Mouse (Mus musculus): ENCODE results near the gene Cd38. TPM values are rescaled to one million over a fixed set of nuclear protein-coding genes. Genes with fewer than 3 reads are reported as not detected.

Cd38 gene
- polyA plus RNA-seq, 1 experiment from 2014 or later: 14.4 TPM

DNA sequence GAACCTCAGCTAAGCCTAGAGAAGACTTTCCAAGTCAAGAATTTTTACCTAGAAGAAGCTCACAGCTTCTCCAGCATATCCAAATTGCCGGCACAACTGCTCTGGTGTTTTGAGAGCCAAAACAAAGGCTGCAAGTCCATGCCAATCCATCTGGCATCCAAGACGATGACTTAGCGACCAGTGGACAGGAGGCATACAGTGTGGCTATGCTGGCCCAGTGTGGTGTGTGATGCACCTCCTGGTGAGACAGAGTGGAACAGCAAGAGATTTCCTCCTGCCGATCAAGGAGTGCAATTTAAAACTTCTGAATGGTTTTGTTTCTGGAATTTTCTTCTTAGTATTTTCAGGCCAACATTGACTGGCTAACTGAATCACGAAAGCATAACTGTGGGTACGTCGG lies 31.8 kb upstream of the Cd38 start:
- H3K36me3 ChIP-seq (ENCODE audit: control insufficient read depth, insufficient read depth, low read length): no peaks in the 10 kb centered on the region
- no peak for ATAC-seq (replicated peaks; ENCODE audit: low FRiP score, low TSS enrichment, low read depth)
- no peak for DNase-seq (ENCODE audit: low spot score)
- H3K27me3 ChIP-seq (replicated peaks; ENCODE audit: control insufficient read depth, insufficient read depth, low read length): no peaks in the 10 kb centered on the region
- no peaks in the 10 kb centered on the region for H3K9me3 ChIP-seq (ENCODE audit: control insufficient read depth, low read length)
- no peak overlapping the region for H3K9ac ChIP-seq (ENCODE audit: low read length)
- H3K4me2 ChIP-seq (ENCODE audit: low read length): no peak overlapping the region
- 94% methylated on average over 7 of the region's 7 CpGs for WGBS
- peaks cover 3% of the 10 kb centered on the region; the same call in 1 of the 2 replicates for H3K4me1 ChIP-seq (replicated peaks; ENCODE audit: control insufficient read depth, insufficient read depth, low read length)
- H3K4me3 ChIP-seq (ENCODE audit: low read depth, low read length): no peak overlapping the region
- H3K27ac ChIP-seq (ENCODE audit: low read depth): no peak overlapping the region

DNA sequence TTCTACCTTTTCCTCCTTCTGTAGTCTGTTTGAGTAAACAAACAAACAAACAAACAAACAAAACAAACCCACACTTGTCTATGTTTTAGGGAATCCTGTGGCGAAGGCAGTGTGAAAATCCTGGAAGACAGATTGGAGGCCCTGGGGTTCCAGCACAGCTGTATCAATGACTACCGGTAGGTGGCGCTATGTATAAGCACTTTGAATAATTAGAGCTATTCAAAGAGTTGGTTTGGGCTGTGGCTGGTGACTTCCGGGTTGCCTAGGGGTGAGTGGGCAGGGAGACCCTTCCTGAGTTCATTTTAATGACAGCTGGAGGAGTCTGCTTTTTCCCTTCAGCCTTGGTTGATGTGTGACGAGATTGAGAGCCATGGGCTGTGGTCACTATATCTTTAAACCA lies 31.0 kb upstream of the Cd38 start:
- Histone ChIP-seq H3K4me1 (replicated peaks; ENCODE audit: control insufficient read depth, insufficient read depth, low read length) (peaks cover 3% of the 10 kb centered on the region; the same call in 1 of the 2 replicates), H3K27me3 (replicated peaks; ENCODE audit: control insufficient read depth, insufficient read depth, low read length) (no peaks in the 10 kb centered on the region), H3K9ac (ENCODE audit: low read length) (no peak overlapping the region), H3K36me3 (ENCODE audit: control insufficient read depth, insufficient read depth, low read length) (no peaks in the 10 kb centered on the region), H3K27ac (ENCODE audit: low read depth) (no peak overlapping the region), H3K4me2 (ENCODE audit: low read length) (no peak overlapping the region), H3K9me3 (ENCODE audit: control insufficient read depth, low read length) (no peaks in the 10 kb centered on the region), H3K4me3 (ENCODE audit: low read depth, low read length) (no peak overlapping the region)
- 51% methylated on average over 5 of the region's 5 CpGs for WGBS
- ATAC-seq (replicated peaks; ENCODE audit: low FRiP score, low TSS enrichment, low read depth): no peak
- no peak for DNase-seq (ENCODE audit: low spot score)

DNA sequence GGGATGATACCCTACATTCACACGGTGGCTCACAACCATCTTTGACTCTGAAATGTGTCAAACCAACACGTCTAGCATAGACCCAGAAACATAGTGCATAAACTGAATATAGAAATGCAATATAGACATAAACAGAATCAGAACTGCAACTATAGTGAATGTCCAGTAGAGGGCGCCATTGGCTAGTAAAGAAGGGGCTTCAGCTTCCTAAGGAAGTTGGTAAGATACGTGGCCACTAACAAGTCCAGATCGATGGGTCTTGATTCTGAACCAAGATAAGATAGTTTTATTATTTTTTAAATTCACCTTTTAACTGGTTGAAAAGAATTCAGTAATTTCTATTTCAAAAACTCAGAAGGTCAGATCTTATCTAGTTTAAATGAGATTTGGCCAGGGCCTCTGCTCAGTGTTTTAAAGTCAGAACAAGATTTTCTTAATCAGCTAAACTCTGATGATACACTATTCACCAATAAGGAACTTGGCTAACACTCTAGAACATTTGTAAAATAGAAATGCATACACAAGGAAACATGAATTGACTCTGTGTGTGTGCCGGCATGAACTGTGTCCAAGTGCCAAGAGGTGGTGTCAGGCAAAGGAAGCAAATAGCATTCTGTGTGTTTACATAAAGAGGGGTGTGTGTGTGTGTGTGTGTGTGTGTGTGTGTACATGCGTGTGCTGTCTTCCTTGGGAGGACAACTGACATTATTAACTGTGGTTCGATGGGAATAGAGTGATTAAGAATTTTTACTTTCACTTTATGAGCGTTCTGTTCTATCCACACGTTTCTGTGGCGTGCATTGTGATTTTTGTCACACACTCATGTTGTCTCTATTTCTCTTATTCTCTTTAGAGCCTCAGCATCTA lies 27.0 kb upstream of the Cd38 start:
- no peaks in the 10 kb centered on the region for H3K27me3 ChIP-seq (replicated peaks; ENCODE audit: control insufficient read depth, insufficient read depth, low read length)
- H3K4me3 ChIP-seq (ENCODE audit: low read depth, low read length): no peak overlapping the region
- no peak for DNase-seq (ENCODE audit: low spot score)
- no peaks in the 10 kb centered on the region for H3K36me3 ChIP-seq (ENCODE audit: control insufficient read depth, insufficient read depth, low read length)
- no peak overlapping the region for H3K27ac ChIP-seq (ENCODE audit: low read depth)
- H3K4me1 ChIP-seq (replicated peaks; ENCODE audit: control insufficient read depth, insufficient read depth, low read length): peaks cover 6% of the 10 kb centered on the region; the same call in 1 of the 2 replicates
- H3K4me2 ChIP-seq (ENCODE audit: low read length): peak overlapping the region; percentile 20
- peak; percentile 51; the same call in 1 of the 2 replicates for ATAC-seq (replicated peaks; ENCODE audit: low FRiP score, low TSS enrichment, low read depth)
- H3K9ac ChIP-seq (ENCODE audit: low read length): no peak overlapping the region
- H3K9me3 ChIP-seq (ENCODE audit: control insufficient read depth, low read length): peaks cover 5% of the 10 kb centered on the region
- WGBS: 39% methylated on average over 11 of the region's 11 CpGs

DNA sequence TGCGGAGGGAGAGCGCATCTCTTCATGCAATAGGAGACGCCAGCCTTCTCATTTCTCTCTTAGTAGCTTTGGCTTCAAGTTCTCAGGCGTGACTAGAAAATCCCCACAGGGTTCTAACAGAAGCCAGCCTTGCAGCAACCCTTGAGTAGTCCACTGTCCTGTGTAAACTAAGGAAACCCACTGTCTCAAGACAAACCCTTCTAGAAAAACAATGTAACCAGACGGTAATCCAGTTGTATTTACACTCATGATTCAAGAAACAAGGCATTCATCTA lies 26.4 kb upstream of the Cd38 start:
- Histone ChIP-seq H3K27ac (ENCODE audit: low read depth) (no peak overlapping the region), H3K4me3 (ENCODE audit: low read depth, low read length) (no peak overlapping the region), H3K4me1 (replicated peaks; ENCODE audit: control insufficient read depth, insufficient read depth, low read length) (peaks cover 6% of the 10 kb centered on the region; the same call in 1 of the 2 replicates), H3K9ac (ENCODE audit: low read length) (no peak overlapping the region), H3K36me3 (ENCODE audit: control insufficient read depth, insufficient read depth, low read length) (no peaks in the 10 kb centered on the region), H3K4me2 (ENCODE audit: low read length) (peak overlapping the region; percentile 20; the same call in 1 of the 2 replicates), H3K9me3 (ENCODE audit: control insufficient read depth, low read length) (peaks cover 5% of the 10 kb centered on the region), H3K27me3 (replicated peaks; ENCODE audit: control insufficient read depth, insufficient read depth, low read length) (no peaks in the 10 kb centered on the region)
- ATAC-seq (replicated peaks; ENCODE audit: low FRiP score, low TSS enrichment, low read depth) (no peak), DNase-seq (ENCODE audit: low spot score) (no peak)
- WGBS: 84% methylated on average over 5 of the region's 5 CpGs

DNA sequence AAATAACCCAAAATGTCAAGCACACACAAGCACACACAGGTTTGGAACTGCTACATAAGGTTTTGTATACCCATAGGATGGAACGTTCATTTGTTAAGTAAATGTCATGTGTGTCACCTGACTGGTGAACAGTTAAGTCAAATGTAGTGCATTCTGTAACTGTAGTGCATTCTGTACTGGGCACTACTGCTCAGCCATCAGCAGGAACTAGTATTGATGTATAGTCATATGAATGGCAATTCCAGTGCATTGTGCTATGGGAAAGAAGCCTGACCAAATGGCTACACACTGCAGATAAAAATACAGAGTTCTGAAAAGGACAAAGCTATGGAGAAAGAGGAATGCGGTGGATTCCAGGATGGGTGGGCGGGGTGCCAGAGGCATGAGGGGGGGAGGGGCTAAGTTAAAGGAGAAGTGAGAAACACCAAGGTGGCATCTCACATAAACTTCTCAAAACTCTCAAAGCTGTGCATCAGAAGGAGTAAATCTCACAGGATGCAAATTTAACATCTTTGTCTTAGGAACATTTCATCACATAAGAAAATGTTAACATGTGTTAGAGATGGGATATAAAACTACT lies 25.7 kb upstream of the Cd38 start:
- DNase-seq (ENCODE audit: low spot score): no peak
- ATAC-seq (replicated peaks; ENCODE audit: low FRiP score, low TSS enrichment, low read depth): no peak
- WGBS: 71% methylated on average over 3 of the region's 3 CpGs

DNA sequence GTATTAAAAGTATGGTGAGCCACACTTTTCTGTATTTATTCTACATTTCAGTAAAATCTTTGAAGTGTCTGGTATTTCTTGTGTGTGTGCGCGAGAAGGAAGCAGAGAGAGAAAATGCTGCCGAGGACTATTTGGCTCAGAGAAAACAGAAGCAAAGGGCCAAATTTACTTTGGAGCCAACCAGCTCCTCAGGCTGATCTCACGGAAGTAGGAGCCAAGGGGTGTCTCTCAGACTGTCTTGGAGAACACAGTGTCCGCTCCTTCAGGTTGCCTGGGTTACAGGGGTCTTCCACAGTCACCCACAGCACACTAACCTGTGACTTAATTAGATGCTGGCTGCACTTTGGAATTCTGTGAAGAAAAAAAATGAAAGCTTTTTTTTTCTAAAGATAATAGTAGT lies 23.3 kb upstream of the Cd38 start:
- no peak overlapping the region for H3K27ac ChIP-seq (ENCODE audit: low read depth)
- DNase-seq (ENCODE audit: low spot score) (no peak), ATAC-seq (replicated peaks; ENCODE audit: low FRiP score, low TSS enrichment, low read depth) (no peak)
- H3K9me3 ChIP-seq (ENCODE audit: control insufficient read depth, low read length): peaks cover 5% of the 10 kb centered on the region
- H3K4me2 ChIP-seq (ENCODE audit: low read length): no peak overlapping the region
- H3K36me3 ChIP-seq (ENCODE audit: control insufficient read depth, insufficient read depth, low read length): no peaks in the 10 kb centered on the region
- WGBS: 85% methylated on average over 5 of the region's 5 CpGs
- H3K9ac ChIP-seq (ENCODE audit: low read length): no peak overlapping the region
- H3K27me3 ChIP-seq (replicated peaks; ENCODE audit: control insufficient read depth, insufficient read depth, low read length): no peaks in the 10 kb centered on the region
- peaks cover 6% of the 10 kb centered on the region; the same call in 1 of the 2 replicates for H3K4me1 ChIP-seq (replicated peaks; ENCODE audit: control insufficient read depth, insufficient read depth, low read length)
- H3K4me3 ChIP-seq (ENCODE audit: low read depth, low read length): no peak overlapping the region

More for the DNA sequence above, 25.7 kb upstream of the Cd38 start:
- Histone ChIP-seq H3K4me3 (ENCODE audit: low read depth, low read length) (no peak overlapping the region), H3K9me3 (ENCODE audit: control insufficient read depth, low read length) (peaks cover 5% of the 10 kb centered on the region), H3K36me3 (ENCODE audit: control insufficient read depth, insufficient read depth, low read length) (no peaks in the 10 kb centered on the region), H3K9ac (ENCODE audit: low read length) (no peak overlapping the region), H3K4me2 (ENCODE audit: low read length) (no peak overlapping the region), H3K27me3 (replicated peaks; ENCODE audit: control insufficient read depth, insufficient read depth, low read length) (no peaks in the 10 kb centered on the region), H3K4me1 (replicated peaks; ENCODE audit: control insufficient read depth, insufficient read depth, low read length) (peaks cover 6% of the 10 kb centered on the region; the same call in 1 of the 2 replicates), H3K27ac (ENCODE audit: low read depth) (no peak overlapping the region)

DNA sequence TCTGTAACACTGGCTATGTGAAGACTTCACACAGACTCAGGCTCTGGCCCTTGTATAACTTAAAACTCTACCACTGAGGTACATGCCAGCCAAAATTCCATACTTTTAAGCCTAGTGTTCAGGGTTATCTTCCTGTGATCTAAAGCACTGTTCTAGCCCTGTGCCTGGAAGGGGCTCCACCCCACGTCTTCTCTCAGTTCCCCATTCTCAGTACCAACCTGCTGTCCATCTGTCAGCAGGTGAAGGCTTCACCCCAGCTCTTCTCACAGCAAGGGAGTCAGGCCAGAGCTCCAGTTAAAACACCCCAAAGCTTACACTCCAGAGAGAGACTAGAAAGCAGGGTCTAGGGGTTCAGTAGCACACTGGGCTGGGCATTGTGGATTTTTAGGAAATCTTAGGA lies 22.7 kb upstream of the Cd38 start:
- H3K9ac ChIP-seq (ENCODE audit: low read length): no peak overlapping the region
- no peak for DNase-seq (ENCODE audit: low spot score)
- peaks cover 6% of the 10 kb centered on the region; the same call in 1 of the 2 replicates for H3K4me1 ChIP-seq (replicated peaks; ENCODE audit: control insufficient read depth, insufficient read depth, low read length)
- no peaks in the 10 kb centered on the region for H3K27me3 ChIP-seq (replicated peaks; ENCODE audit: control insufficient read depth, insufficient read depth, low read length)
- H3K27ac ChIP-seq (ENCODE audit: low read depth): no peak overlapping the region
- peaks cover 5% of the 10 kb centered on the region for H3K9me3 ChIP-seq (ENCODE audit: control insufficient read depth, low read length)
- ATAC-seq (replicated peaks; ENCODE audit: low FRiP score, low TSS enrichment, low read depth): no peak
- WGBS: 69% methylated on average over 1 of the region's 1 CpGs
- no peak overlapping the region for H3K4me2 ChIP-seq (ENCODE audit: low read length)
- no peaks in the 10 kb centered on the region for H3K36me3 ChIP-seq (ENCODE audit: control insufficient read depth, insufficient read depth, low read length)
- H3K4me3 ChIP-seq (ENCODE audit: low read depth, low read length): no peak overlapping the region

DNA sequence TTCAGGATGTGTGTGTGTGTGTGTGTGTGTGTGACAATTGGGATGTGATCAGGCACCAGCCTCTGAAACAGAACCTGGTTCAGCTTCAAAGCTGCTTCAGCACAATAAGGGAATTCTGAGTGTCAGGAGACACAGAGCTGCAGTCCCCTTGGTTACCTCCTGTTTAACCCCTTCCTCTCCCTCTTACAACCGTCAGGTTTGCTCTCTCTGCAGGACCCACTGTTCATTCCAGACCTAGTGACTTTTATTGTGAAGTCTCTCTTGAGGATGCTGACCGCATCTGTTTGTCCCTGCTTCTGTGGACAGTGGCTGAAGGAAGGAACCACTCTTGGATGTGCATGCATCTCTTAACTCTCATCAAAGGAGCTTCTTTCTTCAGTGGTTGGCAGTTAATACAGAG lies 22.1 kb upstream of the Cd38 start:
- peaks cover 5% of the 10 kb centered on the region for H3K9me3 ChIP-seq (ENCODE audit: control insufficient read depth, low read length)
- peaks cover 6% of the 10 kb centered on the region; the same call in 1 of the 2 replicates for H3K4me1 ChIP-seq (replicated peaks; ENCODE audit: control insufficient read depth, insufficient read depth, low read length)
- ATAC-seq (replicated peaks; ENCODE audit: low FRiP score, low TSS enrichment, low read depth): no peak
- no peak overlapping the region for H3K9ac ChIP-seq (ENCODE audit: low read length)
- 27% methylated on average over 2 of the region's 2 CpGs for WGBS
- DNase-seq (ENCODE audit: low spot score): no peak
- H3K4me2 ChIP-seq (ENCODE audit: low read length): no peak overlapping the region
- H3K36me3 ChIP-seq (ENCODE audit: control insufficient read depth, insufficient read depth, low read length): no peaks in the 10 kb centered on the region
- no peak overlapping the region for H3K4me3 ChIP-seq (ENCODE audit: low read depth, low read length)
- no peak overlapping the region for H3K27ac ChIP-seq (ENCODE audit: low read depth)
- H3K27me3 ChIP-seq (replicated peaks; ENCODE audit: control insufficient read depth, insufficient read depth, low read length): no peaks in the 10 kb centered on the region

DNA sequence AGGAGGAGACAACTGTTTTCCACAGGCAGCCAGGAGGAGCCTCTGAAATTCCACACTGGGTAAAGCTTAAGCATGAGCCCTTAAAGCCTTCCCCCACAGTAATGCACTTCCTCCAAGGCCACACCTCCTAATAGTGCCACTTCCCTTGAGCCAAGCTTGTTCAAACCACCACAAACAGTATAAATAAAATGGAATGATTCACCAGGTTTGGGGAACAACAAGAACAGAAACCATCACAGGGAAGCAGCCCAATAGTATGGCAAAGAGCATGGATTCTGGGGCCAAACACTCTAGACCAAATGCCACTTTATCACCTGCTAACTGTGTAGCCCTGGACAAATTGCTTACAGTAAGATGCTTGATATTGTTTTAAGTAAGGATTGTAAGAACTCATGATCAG lies 20.8 kb upstream of the Cd38 start:
- H3K4me2 ChIP-seq (ENCODE audit: low read length): no peak overlapping the region
- H3K27me3 ChIP-seq (replicated peaks; ENCODE audit: control insufficient read depth, insufficient read depth, low read length): no peaks in the 10 kb centered on the region
- ATAC-seq (replicated peaks; ENCODE audit: low FRiP score, low TSS enrichment, low read depth) (no peak), DNase-seq (ENCODE audit: low spot score) (no peak)
- peaks cover 2% of the 10 kb centered on the region; the same call in 1 of the 2 replicates for H3K4me1 ChIP-seq (replicated peaks; ENCODE audit: control insufficient read depth, insufficient read depth, low read length)
- H3K9me3 ChIP-seq (ENCODE audit: control insufficient read depth, low read length): peaks cover 5% of the 10 kb centered on the region
- H3K9ac ChIP-seq (ENCODE audit: low read length): no peak overlapping the region
- no peaks in the 10 kb centered on the region for H3K36me3 ChIP-seq (ENCODE audit: control insufficient read depth, insufficient read depth, low read length)
- H3K4me3 ChIP-seq (ENCODE audit: low read depth, low read length): no peak overlapping the region
- no peak overlapping the region for H3K27ac ChIP-seq (ENCODE audit: low read depth)
